Mouse (Mus musculus) gastrocnemius, postnatal 4 days (tissue): ENCODE results near the gene Casz1. TPM values are rescaled to one million over a fixed set of nuclear protein-coding genes. Genes with fewer than 3 reads are reported as not detected.

Experiments used
- DNase-seq, 2 experiments: peaks; one replicate each; pipeline ENCODE4 v3.0.0; 2021 to 2022; ENCODE audit warnings: low spot score in 2 of 2, mixed read lengths in 2 of 2
- total RNA-seq, 2 experiments: library from RNA; stranded (reverse); gene quantifications; 2 replicates each; pipeline ENCODE4 v1.2.3; 2021

Casz1 gene
- total RNA-seq, 2 experiments from 2014 or later: 51.6 to 53.4 TPM

GRCm38 (mm10) chr4:148797475-148798324, 6.5 kb upstream of the Casz1 start:
- DNase-seq: no peak

GRCm38 (mm10) chr4:148803031-148803430, 1.2 kb upstream of the Casz1 start:
- no peak for DNase-seq

DNA sequence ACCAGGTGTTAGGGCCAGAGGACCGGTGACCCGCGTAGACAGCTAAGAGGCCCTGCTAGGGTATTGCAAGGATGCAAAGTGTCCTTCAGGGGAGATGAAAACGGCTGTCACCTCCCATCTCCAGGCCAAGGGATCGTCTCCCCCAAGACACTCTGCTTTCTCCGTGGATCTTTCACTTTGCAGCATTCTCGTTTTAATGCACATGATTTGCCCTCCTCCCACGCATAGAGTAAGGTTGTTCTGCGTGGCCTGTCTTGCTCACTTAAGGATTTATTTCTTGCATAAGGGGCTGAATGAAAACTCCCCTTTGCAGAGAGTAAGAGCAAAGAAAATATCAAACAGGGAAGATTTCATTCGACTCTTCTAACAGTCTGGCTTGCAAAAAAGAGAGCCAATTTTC, 593 bp upstream of the Casz1 start:
- DNase-seq: no peak

DNA sequence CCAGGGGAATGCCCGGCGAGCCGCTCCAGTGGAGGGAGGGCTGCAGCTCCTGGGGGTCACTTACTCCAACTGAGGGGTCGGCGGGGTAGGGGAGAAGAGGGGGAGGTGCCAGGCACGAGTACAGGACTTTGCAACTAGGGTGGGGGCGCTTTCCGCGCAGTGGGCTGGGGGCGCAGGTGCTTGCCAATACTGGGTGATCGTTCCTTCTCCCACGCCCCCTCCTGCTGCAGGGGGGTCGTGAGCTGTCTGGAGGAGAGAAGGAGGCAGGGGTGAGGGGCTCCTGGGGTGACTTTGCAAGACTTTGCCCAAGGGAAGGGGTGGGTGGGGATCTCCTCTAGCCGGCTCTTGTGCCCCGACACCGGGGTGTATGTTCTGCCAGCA, 541 bp downstream of the Casz1 start:
- no peak for DNase-seq

DNA sequence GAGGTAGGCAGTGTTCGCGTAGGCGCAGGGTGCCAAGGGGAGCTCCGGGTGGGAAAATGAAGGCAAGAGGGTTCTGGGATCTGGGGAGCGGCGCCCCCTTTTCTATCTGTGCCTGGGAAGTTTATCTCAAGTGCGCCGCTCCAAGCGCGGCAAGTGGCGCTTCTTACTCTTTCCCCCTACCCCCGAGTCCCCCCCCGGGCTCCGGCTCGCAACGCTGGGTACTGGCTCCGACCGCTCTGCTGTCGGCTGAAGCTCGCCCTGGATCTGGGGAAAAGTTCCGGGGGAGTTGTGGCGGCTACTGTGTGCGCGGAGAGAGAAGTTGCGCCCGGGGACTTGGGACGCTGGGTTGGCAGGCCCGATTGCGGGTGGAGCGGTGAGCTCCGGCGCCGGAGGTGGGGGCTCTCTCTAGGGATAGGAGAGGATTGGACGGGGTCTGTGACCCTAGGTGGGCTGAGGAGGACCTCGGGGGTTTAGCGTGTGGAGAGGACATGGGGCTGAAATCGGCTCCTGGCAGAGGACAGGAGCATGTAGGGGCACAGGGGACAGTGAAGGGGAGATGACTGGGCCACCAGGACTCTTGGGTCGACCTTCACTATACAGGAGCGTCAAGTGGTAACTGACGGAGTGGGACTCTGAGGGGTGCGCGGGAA, 1.1 kb downstream of the Casz1 start:
- DNase-seq: peak in 1 of 2 experiments; percentile 41

DNA sequence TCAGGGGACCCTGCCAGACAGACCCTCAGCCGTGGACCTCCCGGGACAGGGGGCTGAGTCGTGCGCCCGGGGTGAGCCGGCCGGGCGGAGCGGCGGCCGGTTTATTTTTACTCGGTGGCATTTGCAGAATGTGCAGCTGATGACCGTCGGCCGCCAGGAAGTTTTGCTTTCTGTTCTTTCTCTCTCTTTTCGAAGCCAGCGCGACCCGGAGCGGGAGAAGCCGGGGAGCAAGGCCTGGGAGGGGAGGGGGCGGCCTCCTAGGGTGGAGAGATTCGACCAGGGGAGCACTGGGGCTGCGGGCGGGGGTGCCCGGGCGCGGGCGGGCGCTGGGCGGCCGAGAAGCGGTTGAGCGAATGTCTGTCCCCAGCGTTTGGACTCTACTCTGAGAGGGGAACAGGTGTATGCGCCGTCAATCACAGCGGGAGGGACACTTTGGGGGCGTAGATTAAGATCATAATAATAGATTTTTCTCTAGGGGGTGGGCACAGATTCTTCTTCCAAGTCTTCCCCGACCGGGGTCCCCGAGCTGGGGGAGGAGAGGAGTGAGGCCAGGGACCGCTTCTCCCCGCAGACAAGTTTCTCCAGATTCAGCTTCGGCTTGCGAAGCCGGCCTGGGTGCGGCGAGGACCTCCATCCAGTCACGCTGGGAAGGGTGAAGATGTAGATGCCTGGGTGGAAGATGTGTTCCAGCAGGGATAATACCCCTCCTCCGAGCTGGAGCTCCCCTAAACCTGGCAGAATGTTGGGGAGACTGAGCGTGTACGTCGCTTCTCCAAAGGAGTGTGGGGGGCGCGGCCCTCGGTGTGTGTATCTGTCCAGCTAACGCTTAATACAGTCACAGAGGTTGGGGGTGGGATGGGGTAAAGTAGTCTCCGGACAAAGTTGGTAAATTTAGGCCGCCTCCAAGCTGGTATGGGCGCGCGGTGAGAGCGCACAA, 1.9 kb downstream of the Casz1 start:
- peak in 1 of 2 experiments; percentile 44 for DNase-seq

DNA sequence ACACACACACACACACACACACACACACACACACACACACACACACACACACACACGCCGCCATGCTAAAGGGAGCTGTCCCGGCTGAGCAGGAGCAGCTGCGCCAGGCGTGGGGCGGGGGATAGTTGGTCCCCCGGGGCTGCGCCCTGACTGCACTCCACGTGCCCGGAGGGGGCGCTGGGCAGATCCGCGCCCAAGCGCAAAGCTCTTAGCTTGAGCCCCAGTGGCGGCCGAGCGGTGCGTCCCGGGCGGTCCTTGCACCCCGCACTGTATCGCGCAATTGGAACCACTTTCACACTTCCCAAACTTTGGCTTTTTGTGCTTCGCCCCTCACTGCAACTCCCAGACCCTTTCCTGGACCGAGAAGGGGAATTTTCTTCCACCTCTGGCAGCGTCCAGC, 2.6 kb downstream of the Casz1 start:
- peak; percentile 41 to 68 for DNase-seq

DNA sequence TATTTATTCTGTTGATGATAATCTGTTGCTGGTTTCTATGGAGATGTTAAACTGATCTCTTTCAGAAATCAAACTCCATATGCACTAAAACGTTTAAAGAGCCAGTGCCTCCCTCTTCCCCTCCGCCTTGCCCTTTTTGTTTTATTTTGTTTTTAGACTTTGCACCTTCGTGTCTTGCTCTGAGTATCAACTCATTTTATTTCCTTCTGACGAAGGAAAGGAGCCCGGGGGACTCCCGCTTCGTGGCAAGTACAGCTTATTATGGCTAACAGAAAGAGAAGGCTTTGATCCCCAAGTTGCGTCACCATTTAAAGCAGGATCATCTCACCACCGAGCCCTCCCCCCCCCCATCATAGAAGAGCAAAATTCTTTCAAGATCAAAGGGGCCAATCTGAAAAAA, 3.2 kb downstream of the Casz1 start:
- no peak for DNase-seq

DNA sequence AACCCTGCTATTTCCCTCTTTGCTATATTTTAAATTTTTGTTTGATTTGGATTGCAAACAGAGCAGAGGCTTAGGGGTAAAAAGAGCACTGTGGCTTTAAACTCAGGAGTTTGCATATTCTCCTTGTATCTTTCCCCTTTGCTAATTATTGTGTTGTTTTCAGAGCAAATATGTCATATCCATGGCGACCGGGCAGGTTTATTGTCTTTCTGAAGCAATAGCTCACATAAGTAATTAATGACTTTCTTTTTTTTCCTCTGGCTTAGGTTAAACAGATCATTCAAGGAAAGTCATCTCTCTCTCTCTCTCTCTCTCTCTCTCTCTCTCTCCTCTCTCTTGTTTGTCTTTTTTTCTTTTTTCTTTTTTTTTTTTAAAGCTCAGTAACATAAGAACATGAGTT, 4.6 kb downstream of the Casz1 start:
- no peak for DNase-seq

- no peak for DNase-seq
These were observed 6.5 kb downstream of the Casz1 start for GRCm38 (mm10) chr4:148810706-148811105.

DNA sequence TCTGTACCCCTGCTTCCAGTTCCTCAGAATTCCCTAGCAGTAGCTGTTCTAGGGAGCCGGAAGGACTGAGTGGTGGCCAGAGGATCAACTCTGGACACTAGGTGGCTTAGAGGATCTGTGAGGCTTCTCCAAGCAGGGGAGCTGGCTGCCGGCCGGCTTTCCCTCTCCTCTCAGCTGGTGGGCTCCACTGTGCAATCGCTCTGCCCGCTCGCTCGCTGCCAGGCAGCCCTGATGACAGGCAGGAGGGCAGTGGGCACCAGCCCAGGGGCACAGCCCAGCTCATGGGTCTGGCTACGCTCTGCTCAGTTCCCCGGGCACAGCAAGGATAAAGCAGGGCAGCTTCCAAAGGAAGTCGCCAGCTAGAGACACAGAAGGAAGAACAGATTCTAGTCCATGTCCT, 7.7 kb downstream of the Casz1 start:
- peak in 1 of 2 experiments; percentile 66 for DNase-seq

- DNase-seq: no peak
These were observed 9.0 kb downstream of the Casz1 start for GRCm38 (mm10) chr4:148813247-148813646.

GRCm38 (mm10) chr4:148816556-148816955, 12.3 kb downstream of the Casz1 start:
- no peak for DNase-seq

GRCm38 (mm10) chr4:148818161-148818560, 13.9 kb downstream of the Casz1 start:
- DNase-seq: no peak

- DNase-seq: no peak
These were observed 15.9 kb downstream of the Casz1 start for GRCm38 (mm10) chr4:148820171-148820570.

GRCm38 (mm10) chr4:148823281-148823680, 19.1 kb downstream of the Casz1 start:
- DNase-seq: peak in 1 of 2 experiments; percentile 45

DNA sequence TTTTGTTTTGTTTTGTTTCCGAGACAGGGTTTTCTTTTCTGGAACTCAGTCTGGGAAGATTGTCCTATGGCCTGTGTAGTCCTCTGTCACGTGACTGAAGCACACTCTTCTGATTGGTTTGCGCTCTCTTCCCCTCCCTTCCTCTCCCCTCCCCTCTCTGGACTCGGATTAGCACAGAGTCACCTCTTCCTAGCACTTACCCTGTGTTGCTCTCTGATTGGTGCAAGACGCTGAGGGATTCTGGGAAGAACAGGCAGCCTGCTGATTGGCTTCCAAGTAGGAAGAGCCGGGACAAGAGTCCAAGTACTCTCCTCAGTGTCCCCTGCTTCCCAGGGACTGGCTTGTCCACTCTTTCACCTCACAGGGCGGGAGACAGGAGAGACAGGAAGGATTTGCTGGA, 26.1 kb downstream of the Casz1 start:
- no peak for DNase-seq

- no peak for DNase-seq
These were observed 29.2 kb downstream of the Casz1 start for GRCm38 (mm10) chr4:148833245-148833990.

DNA sequence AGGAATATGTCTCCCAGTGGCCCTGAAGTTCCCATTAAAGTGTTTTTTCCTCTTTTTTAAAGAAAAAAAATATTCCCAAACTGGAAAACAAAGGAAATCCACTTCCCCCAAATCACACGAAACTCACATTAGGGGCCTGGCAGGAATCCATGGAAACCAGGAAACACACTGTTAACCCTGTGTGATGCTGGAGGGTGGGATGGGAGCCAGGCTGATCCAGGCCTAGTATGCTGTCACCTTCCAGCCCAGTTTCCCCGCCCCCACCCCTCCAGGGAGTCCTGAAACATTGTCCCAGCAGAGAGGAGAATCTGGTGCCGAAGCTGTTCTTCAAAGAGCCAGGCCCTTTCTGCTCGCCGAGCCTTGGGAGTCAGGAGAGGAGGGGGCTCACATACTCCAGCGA, 32.2 kb downstream of the Casz1 start:
- DNase-seq: no peak

- DNase-seq: no peak
These were observed 32.8 kb downstream of the Casz1 start for GRCm38 (mm10) chr4:148837046-148837445.

DNA sequence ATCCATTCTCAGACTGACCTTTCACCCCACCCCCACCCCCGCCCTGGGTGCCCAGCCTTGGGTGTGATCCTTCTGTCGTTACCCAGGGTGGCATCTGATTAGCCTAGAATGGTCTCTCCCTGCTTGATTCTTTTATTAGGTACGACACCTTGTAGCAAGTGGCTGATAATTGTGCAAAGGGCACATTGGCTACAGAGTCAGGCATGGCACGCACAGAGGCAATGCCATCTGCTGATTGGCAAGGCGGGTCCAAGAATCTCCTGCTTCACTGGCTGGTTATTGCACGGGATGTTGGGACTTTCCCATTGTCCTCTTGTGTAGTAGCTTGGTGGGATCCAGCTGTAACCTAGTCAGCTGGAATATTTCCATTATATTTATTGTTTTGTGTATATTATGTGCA, 33.4 kb downstream of the Casz1 start:
- DNase-seq: no peak
